Mouse (Mus musculus): ENCODE measurements at regions not wholly inside any gene's neighbourhood (a gene's known extent, or its start where the extent isn't known, plus 50 kb on each side); places are given as distances from the start of the nearest gene placed in this dataset.
A peak's percentile ranks its signal among the peaks of the same experiment; 100 is the strongest.

DNA sequence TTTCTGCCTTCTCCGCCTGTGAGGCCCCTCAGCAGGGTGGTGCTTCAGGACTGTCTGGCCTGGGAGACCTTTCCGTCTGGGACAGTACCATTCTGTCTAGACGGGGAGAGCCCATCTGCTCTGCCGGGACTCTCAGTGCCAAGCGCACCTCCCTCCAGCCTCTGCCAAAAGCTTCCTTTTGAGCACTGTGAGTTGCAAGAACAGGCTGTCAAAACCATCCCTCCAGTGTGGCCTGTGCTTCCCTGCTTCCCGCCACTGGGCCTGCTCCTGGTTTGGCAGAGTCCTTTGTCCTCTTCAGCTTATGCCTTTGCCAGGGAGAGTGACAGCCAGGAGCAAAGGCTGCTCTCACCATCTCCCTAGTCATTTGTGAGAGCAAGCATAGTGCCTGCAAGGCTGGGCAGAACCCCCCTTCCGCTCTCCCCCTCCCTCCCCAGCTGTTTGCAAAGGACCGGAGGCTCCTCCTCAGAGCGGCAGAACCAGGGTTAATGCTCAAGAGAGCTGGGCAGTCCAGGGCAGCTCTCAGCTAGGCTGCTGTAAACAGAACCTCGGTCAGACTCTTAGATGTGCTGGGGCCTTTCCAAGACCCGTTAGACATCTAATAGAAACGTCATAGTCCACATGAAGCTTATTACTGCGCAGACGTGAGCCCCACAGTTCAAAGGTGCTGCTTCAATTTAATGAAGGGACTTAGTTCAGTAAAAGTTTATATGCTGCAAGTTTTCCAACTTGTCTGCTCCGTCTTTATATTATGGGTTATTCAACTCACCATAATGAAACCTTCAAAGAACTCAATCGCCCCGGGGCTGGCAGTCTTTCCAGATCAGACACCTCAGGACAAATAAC is 247.2 kb downstream of the Irs2 start:
- DNase-seq, result peak; percentile 76

GRCm38 (mm10) chr8:10760231-10760630 is 248.0 kb downstream of the Irs2 start:
- DNase-seq, result no peak

GRCm38 (mm10) chr8:10758151-10758550 is 250.1 kb downstream of the Irs2 start:
- DNase-seq, result no peak

DNA sequence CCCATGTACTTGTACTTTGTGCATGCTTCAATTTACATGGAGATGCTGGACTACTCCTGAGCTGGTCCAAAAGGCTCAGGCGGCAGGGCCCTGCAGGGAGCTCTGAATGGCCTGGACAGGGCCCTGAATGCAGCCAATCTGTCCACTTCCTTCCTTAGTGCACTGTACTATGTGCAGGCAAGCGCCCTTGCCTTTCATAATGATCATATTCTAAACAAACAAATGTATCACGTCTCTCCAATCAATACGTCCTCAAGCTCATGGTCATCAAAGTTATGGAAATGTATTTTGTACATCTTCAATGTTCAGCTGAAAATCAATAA is 253.3 kb downstream of the Irs2 start:
- no peak for DNase-seq

DNA sequence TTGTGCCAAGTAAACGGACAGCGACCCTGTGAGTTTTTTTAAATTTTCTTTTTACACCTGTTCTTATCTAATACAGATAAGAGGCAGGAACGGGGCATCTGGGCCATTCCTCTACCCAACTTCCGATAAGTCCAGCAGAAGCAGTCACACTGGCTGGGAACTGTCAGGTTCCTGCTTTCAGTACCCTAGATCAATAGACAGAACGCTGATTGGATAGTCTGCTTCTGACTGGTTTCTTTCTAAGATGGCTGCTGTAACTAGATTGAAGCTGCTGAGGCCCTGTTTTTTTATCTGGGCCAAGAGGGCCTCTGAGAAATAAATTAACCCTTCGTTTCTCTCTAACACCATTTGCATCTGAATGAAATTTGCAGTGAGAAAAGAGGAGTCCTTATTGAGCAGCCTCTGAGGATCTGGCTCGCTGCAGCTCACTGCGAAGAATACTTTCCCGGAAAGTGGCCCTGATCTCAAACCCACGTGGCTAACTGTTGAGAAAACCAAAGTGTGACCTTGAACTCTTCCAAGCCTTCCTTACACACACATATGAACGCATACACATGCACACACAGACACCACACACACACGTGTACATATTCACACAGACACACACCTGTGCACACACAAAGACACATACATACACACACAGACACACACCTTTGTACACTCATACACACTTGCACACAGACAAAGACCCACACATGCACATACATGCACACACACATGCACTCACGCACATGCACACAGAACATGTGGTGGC is 253.8 kb downstream of the Irs2 start:
- no peak for DNase-seq

GRCm38 (mm10) chr8:10753056-10753455 is 255.2 kb downstream of the Irs2 start:
- DNase-seq, result no peak

DNA sequence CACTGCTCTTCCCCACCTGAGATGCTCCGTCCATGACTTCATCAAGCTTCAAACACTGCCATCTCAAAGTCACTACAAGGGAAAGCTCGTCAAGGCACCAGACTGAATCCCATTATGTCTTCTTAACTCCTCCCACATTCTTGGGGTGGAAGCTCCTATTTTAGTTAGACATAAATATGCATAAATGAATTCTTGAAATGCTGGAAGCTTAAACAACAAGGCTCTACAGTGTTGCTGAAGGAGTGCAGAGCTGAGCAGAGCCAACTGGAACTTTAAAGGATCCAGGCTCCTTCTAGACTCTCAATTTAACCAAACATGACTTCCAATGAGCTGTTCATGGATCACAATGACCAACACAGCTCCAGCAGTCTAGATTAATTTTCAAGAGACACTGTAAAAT is 261.1 kb downstream of the Irs2 start:
- no peak for DNase-seq

GRCm38 (mm10) chr8:10743241-10743640 is 265.0 kb downstream of the Irs2 start:
- no peak for DNase-seq

DNA sequence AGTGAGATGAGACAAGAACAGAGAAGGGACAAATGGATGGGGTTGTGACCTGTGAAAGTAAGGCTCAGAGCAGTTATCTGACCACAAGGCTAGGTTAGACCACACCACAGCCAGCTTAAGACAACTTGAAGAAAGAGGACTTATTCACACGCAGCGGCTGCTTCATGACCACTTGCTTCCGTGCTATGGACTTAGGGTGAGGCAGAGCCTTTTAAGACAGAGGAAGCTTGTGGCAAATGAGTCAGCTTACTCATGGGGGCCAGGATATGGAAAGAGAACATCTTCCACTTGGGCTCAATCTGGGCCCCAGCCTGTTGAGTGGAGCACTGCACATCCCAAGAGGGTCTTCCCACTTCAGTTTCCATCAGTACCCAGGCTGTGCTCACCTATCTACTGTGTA is 267.4 kb downstream of the Irs2 start:
- DNase-seq, result no peak

DNA sequence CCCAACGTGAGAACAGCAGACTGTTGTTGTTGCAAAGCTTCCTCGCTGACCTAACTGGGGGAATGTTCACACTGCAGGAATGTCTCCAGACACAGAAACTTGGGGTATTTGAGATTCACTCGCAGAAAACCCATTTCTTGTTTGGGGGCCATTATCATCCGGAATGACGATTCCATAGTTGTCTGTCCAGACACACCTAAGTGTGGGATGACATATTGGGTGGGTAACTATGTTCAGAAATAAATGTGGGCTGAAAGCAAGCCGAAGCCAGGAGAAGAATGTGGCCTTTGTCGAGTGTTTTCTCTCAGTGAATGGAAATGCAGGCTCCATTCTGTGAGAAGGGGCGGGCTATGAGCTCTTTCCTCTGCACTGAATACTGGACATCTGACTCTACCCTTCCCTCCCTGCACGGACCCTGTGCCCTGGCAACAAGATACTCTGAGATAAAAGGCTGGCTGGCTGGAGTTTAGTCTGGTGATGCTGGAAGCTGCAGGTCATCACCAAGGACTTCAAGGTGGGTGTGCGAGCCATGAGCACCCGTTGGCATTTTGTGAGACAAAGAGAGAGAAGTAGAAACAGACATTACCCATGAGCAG is 269.7 kb downstream of the Irs2 start:
- no peak for DNase-seq

DNA sequence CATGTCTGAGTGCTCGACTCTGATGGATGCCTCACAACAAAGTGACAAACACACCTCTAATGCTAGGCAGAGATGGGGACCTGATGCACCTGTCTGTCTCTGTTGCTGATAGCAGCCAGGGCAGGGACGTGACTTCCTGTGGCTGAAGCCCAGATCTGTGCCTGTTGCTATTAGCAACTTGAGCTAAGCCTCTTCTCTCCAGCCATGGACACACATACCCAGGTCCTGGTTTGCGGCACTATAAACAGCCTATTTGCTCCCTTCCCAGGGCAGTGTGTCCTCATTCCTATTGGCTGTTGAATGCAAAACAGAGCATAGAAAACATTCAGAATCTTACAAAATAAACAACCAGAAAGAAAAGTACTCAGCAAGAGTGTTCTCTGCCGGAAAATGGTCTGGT is 273.5 kb downstream of the Irs2 start:
- DNase-seq, result no peak

GRCm38 (mm10) chr8:10723332-10723731 is 284.9 kb downstream of the Irs2 start:
- DNase-seq, result no peak

- peak; percentile 23 for DNase-seq
These were observed 285.5 kb downstream of the Irs2 start for GRCm38 (mm10) chr8:10722742-10723141.

GRCm38 (mm10) chr8:10722342-10722741 is 285.9 kb downstream of the Irs2 start:
- no peak for DNase-seq

DNA sequence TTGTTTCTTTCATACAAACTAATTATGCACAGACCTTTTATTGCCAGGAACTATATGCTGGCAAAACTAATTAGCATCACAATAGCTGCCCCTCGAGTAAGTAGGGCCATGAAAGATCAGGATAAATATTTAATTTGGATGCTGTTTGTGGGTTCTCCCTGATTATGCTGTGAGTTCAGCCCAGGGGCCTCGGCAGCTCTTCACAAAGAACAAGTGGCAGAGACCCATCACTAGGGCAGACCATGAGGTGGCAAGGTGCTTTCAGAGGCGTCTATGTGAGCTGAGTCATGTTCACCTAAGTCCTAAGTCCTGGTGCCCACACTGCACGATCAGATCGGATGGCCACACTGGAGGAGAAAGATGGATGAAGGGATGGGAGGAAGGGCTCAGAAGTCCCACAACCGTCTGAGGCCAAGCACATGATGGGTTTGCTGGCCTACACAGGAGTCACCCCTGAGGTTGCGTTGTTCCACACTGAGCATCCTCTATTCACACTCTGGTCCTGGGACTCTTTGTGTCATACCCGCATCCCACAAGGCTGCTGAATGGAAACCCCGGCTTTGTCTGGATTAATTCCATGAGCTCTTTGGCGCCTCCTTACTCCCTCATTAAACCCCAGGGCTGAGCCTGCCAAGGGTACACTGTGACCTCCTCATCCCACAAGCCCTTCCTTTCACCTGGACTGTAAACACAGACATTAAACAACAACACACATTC is 287.0 kb downstream of the Irs2 start:
- DNase-seq, result no peak

DNA sequence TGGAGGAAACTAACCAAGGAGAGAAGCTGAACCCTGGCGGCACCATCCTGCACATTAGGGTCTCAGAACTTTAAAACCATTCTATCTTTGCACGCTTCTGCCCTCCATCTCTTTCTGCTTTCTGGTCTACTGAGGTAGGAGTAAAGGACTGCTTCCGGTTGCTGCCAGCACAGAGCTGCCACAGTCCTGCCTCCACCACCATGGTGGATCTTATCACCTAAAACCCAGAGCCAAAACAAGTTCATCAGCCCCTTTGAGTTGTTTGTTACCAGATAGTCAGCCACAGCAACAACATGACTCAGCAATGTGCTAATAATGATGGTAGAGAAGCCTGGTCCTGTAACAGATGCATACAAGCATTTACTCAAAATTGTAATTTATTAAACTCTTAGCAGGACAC is 287.9 kb downstream of the Irs2 start:
- DNase-seq, result no peak

DNA sequence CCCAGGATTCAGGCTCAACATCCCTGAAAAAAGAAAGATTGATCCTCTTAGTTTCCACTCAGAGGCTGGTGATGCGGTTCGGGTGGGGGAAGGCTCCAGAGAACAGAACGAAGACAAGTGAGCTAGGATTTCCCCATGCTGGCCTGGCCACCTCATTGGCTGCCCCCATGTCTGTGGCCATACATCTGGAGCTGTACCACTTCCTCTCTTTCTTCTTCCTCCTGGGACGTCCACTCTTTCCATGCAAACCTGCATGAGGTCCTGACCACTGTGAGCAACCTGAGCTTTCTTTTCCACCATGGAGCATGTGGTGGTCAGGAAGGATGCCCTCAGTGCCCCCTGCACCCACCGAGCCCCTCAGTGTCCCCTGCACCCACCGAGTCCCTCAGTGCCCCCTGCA is 288.8 kb downstream of the Irs2 start:
- DNase-seq, result no peak

GRCm38 (mm10) chr8:10717297-10717696 is 291.0 kb downstream of the Irs2 start:
- DNase-seq, result no peak

GRCm38 (mm10) chr8:10716161-10716560 is 292.1 kb downstream of the Irs2 start:
- no peak for DNase-seq

DNA sequence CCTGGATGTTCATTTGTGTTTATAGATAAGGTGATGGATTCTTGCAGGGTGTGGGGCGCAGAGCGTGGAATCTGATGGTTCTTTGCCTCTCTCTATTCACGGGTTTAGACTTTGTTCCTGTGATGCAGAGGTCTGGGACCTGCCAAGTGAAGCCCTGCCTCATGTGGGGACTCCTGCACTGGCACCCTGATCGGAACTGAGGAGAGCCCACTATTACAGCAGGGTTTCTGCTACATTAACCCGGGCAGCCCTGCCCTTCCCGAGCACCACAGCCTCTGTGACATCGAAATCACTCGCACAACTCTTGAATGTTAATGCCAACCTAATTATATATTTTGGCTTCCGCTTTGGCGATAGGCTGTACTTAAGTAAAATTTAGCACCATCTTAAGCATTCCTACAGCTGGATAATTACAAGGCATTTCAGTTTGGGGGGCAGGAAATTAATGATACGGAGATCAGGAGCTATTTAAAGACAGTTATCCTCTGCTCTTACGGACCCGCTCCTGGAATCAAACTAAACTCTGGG is 294.7 kb downstream of the Irs2 start:
- no peak for DNase-seq

DNA sequence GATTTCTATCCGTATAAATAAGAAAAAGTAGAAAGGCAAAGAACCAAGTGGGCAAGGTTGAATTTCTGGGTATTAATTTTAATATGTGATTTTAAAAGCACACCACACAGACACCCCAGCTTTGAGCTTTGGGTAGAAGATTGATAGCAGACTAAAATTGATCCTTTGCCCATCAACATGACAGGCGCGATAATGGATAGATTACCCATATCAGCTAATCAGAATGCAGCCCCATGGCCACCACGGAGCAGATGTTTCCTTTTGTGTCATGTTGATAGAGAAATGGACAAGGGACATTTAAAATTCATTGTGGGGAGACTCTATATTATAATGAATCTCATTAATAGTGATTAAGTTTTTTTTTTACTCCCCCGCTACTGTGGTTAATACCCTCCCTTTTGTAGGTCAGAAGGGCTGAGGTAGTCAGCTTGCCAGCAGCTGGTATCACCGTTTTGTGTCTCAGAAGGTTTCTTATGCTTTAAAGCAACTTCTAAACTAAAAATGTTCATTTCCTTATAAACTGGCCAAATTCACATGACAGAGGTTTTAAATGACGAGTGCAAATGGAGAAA is 296.1 kb downstream of the Irs2 start:
- DNase-seq, result no peak

- DNase-seq, result no peak
These were observed 296.8 kb downstream of the Irs2 start for GRCm38 (mm10) chr8:10711474-10711873.

DNA sequence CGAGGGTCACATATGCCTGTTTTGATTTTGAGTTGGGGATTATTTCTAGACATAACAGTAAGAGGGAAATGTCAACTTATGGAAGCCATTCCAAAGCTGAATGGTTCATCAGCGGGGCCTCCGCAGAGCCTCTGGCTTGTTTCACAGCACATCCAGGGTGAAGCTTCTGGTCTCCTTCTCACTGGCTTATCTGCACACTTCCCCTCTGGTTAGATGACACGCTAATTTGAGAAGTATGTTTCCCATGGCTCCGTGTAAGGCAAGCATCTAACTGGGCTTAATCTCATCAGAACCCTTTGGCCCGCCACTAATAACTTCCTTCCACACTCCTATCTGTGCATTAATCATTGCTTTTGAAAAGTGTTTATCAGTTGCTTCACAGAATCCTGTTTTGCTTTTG is 299.7 kb downstream of the Irs2 start:
- no peak for DNase-seq
